Mouse (Mus musculus) neutrophil, adult 5-6 weeks (primary cell): ENCODE results near the gene Qser1. TPM values are rescaled to one million over a fixed set of nuclear protein-coding genes. Genes with fewer than 3 reads are reported as not detected.

Experiments
- total RNA-seq: library from RNA; stranded (forward); fragments of 200-1000 nt; gene quantifications from 2 replicates; pipeline ENCODE4 v1.2.3, GENCODE M21; 2017

The Qser1 gene
- total RNA-seq, 1 experiment from 2014 or later = 5.6 TPM

Other genes with a start within 250 kb of the Qser1 start
- 17.1 and 23.2 TPM in 2 replicates for gene Cstf3, start 226.2 kb downstream of the Qser1 start, total RNA-seq
- gene Tcp11l1, start 104.6 kb downstream of the Qser1 start, total RNA-seq = 0.81 and 1.2 TPM in 2 replicates
- not detected in 2 replicates for gene Pin1rt1, start 100.4 kb downstream of the Qser1 start, total RNA-seq
- gene Depdc7, start 73.9 kb downstream of the Qser1 start, total RNA-seq = 0.58 and 1.5 TPM in 2 replicates
- gene Prrg4, start 33.1 kb upstream of the Qser1 start, total RNA-seq = 1.7 and 3.0 TPM in 2 replicates
- 4.8 TPM in 1 of 2 replicates, not detected in the other for gene Ccdc73, start 51.0 kb upstream of the Qser1 start, total RNA-seq
- 93.9 and 103 TPM in 2 replicates for gene Eif3m, start 200.3 kb upstream of the Qser1 start, total RNA-seq